Mouse (Mus musculus) left cerebral cortex, postnatal 14 days (tissue): Measurements from ENCODE around the gene Rcvrn. TPM values are rescaled to one million over a fixed set of nuclear protein-coding genes. Genes with fewer than 3 reads are reported as not detected.
A peak's percentile ranks its signal among the peaks of the same experiment; 100 is the strongest.

Experiments used
- DNase-seq, 2 experiments: peaks; one replicate each; pipeline ENCODE4 v3.0.0; 2021 to 2022; ENCODE audit warnings: low spot score in 2 of 2, mixed read lengths in 1 of 2
- intact Hi-C: fragments of 180-260 bp; cut with DNase I; formaldehyde crosslinking; loops from one replicate; pipeline ENCODE4 v1.15.1; 2025
- long read RNA-seq, 2 experiments: library from polyadenylated mRNA; stranded (forward); transcript quantifications; one replicate each; pipeline ENCODE4 v2.0.0; 2021
- total RNA-seq, 2 experiments: library from RNA; stranded (reverse); gene quantifications; 2 replicates each; pipeline ENCODE4 v1.2.3; 2021

Gene Rcvrn
- total RNA-seq, result 1 to 10 TPM; 1.5 to 1.6 TPM
- long read RNA-seq, experiment 1, result 0 reads
- long read RNA-seq, experiment 2, result 0 reads

DNA sequence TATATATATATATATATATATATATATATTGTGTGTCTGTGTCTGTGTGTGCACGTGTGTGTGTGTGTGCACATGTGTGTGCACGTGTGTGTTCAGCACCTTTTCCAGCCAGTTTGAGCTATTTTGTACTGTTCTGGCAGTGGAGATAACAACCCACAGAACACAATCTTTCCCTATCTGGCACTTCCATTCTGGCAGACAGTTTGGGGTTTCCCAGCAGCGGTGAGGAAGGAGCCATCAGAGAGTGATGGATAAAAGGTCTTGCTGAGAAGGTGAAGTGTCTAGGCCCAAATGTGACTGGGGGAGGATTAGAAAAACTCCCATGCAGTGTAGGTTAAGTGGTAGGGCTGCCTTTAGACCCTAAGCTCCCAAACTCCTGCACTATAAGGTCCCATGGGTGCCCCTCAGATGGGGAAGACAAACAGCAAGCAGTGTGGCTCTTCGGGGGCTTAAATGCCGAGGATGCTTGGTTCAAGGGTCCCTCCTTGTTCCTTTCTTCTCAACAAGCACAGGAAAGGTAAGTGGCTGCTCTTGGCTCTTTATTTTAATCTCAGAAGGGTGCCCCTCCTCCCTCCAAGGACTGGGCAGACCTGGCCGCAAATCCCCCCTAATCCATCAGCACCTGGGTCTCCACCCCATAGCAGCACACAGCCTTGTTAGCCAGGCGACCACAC lies at the start of gene Rcvrn:
TSS of gene Rcvrn (plus strand) at position 624 of the 674 bp plus-strand sequence.
- DNase-seq, result no peak
- intact Hi-C loops, result no loop called here

DNA sequence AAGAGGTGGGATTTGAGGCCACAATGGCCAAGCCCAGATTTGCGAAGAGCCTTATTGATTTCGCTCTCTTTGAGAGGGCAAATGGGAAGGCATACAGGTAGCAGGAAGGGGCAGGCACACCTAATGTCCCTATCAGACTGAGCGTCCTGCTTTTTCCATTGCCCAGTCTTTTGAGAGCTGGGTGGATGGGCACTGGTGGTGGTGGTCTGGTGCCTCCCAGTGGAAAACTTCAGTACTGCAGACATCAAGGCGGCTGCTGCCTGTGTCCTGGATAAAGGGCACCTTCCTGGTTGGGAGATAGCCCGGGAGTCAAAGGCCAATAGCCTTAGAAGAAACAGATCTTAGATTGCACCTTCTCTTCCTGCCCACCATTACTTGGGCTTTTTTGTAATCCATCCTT lies 47.4 kb upstream of the Rcvrn start:
- peak; percentile 81 to 83 for DNase-seq
- intact Hi-C loops, result loop anchor here (2.0 to 10.0 kb wide), 5 partner anchors 103 to 533 kb away; partner anchors contain the start of gene Gas7

DNA sequence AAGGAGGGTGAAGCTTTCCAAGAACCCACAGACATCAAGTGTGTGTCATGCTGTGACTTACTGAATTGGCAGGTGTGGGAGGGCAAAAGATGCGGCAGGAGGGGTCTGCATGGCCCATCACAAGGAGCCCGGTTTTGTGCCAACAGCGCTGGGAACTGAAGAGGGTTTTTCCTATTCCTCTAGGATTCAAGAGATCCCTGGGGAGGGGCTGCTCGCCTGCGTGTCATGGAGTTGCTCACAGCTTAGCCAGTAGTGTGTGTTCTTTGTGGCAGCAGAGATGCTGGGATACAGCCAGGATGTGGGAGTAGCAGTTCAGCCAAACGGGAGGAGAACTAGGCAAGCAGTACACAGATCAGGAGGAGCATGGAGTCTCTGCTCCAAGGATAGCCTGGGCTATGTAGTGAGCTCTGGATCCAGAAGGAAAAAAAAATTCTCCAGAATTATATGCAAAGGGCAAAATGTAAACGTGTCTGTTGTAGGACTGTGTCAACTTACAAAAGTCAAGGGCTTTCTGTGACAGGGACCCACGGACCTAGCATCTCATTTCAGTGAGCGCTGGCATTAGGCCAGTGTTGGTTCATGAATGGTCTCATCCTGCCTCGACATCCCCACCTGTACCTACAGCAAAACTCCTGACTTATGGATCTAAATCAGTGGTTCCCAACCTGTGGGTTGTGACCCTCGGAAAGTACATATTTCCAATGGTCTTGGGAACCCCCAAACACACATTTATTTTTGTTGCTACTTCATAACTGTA lies 46.3 kb upstream of the Rcvrn start:
- intact Hi-C loops, result loop anchor here (5.0 to 10.0 kb wide), 4 partner anchors 104 to 534 kb away; partner anchors contain the start of gene Gas7
- DNase-seq, result peak; percentile 62 to 80

DNA sequence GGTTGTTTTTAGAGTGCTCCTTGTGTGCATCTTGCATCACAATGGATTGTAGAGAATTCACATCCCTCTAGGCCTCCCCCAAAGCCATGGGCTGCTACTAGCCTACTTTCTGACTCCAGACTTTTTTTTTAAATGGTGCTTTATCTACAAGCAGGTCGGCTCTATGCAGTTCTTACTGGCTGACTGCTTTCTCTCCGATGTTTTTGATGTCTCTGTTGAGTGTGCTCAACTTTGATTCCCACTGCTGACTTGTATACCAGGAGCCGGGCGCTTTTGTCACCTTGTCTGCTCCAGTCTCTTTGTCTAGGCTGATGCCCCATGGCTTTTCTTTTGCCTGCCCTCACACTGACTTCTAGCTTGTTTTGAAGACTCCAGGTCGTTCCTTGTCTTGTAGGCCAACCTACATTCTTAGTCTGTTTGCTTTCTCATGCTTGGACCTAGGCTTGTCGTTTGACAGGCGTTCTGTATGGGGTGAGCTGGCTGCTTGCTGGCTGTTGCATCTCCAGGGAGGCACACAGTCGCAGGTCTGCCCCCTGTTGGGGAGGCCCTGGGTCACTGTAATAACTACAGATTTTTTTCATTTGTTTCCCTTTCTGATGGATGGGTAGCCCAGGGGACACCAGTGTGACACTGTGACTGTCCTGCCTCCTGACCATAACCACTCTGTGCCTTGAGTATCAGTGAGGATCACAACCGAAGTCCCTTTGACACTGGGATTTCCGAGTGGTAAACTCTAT lies 45.0 kb upstream of the Rcvrn start:
- intact Hi-C loops, result loop anchor here (5.0 to 10.0 kb wide), 5 partner anchors 105 to 535 kb away; partner anchors contain the start of gene Gas7
- DNase-seq, result no peak

DNA sequence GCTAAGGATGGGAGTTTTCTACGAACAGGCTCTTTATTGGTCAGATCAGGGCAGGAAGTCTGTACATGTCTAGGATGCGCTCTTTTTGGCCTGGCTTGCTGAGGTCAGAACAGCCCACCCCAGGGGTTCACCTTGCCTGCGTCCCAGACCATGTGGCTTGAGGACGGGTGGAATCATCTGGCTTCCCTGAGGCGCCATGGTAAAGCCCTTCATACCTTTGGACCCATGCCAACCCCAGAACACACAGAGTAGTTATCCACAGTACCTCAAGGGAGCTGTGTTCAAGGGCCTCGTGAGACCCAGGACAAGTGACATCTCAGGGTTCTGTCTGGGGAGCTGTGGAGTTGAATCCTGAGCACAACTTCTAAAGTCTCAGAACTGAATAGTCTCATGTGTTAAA lies 43.4 kb upstream of the Rcvrn start:
- DNase-seq, result no peak
- intact Hi-C loops, result loop anchor here (10.0 kb wide), 1 partner anchor 137 kb away; no protein-coding TSS in a partner anchor

DNA sequence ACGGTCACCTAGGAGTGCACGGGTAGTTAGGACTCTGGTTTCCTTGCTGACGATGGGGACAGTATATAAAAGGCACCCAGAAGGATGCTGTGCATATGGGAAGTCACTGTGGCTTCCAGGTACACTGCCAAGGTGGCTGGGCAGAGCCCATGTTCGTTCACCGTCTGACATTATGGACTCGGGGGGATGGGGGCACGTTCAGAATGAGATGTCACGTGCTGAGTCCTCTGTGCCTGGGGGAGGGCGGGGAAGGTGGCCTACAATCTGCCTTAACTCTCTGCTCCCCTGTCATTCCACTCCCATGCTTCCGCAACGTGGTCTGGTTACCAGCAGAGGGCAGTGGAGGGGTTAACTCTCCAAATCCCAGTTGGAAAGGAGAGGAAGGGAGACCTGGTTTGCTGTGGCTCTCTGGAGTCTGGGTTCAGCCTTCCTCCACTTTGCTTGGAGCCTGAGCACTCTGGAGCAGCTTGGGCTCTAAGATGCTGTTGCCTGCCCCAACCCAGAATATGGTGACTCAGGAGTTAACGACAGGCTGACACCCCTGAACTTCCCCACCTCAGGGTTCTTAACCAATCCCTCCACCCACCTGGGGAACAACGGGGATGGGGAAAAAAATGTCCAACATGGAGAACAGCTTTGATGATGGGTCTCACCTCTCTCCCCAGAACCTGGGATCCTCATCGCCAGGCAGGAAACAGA lies 42.8 kb upstream of the Rcvrn start:
- intact Hi-C loops, result loop anchor here (10.0 kb wide), 1 partner anchor 138 kb away; no protein-coding TSS in a partner anchor
- peak; percentile 59 to 68 for DNase-seq

DNA sequence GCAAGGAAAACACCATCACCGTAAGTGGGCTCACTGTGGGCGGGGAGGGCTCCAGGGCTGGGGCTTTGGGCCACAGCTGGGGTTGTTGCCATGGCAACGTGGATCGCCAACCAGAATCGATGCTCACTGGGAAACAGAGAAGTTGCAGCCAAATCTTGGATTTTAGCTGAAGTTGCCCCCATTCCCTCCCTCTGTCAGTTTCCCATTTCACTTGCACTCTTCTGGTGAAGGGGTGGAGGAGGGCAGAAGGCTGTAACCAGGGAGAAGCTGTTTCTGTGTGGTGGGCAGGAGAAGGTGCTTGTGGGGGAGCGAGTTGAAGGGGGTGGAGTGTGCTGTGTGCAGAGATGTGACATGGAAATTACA lies 42.3 kb upstream of the Rcvrn start:
- no peak for DNase-seq
- intact Hi-C loops, result loop anchor here (10.0 kb wide), 1 partner anchor 138 kb away; no protein-coding TSS in a partner anchor

DNA sequence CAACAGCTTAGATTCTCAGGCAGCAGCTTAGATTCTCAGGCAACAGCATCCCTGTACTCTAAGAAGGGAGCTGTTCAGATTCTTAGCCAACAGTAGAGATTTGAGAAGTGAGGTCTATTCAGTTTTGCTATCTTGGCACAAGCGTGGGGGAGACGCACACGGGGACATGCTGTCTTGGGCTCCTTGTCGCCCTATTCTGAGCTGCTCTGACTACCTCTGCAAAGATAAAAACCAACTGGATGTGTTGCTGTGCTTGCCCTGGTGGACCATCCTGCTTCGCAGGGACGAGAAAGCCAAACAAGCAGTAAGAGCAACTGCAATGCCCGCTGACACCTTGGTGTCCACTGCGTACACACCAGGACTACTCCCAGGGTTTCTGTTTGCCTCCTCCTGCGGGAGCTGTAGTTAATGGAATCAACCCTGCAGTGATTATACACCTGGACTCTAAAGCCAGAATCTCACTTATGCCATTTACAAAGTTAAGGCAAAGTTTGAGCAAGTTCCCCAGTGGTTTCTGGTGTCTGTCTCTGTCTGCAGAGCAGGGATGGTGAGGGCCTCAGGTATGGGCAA lies 41.5 kb upstream of the Rcvrn start:
- intact Hi-C loops, result loop anchor here (10.0 kb wide), 1 partner anchor 139 kb away; no protein-coding TSS in a partner anchor
- DNase-seq, result no peak

DNA sequence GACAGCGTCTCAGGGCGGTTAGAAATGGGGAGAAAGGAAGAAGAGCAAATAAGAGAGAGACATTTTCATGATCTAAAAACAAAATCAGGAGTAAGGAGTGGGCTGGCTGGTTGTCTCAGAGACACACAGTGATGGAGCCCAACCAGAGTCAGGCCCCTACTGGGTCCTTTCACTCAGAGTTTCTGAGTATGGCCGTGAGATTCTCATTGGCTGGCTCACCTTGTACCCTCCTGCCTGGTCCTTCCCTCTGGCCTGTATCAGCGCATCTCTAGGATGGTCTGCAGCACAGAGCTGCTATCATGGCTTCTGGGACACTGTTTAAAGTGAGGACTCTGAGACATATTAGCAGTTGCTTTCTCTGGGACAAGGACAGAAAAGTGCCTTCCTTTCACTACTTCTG lies 40.6 kb upstream of the Rcvrn start:
- DNase-seq, result no peak
- intact Hi-C loops, result loop anchor here (10.0 kb wide), 1 partner anchor 140 kb away; no protein-coding TSS in a partner anchor

DNA sequence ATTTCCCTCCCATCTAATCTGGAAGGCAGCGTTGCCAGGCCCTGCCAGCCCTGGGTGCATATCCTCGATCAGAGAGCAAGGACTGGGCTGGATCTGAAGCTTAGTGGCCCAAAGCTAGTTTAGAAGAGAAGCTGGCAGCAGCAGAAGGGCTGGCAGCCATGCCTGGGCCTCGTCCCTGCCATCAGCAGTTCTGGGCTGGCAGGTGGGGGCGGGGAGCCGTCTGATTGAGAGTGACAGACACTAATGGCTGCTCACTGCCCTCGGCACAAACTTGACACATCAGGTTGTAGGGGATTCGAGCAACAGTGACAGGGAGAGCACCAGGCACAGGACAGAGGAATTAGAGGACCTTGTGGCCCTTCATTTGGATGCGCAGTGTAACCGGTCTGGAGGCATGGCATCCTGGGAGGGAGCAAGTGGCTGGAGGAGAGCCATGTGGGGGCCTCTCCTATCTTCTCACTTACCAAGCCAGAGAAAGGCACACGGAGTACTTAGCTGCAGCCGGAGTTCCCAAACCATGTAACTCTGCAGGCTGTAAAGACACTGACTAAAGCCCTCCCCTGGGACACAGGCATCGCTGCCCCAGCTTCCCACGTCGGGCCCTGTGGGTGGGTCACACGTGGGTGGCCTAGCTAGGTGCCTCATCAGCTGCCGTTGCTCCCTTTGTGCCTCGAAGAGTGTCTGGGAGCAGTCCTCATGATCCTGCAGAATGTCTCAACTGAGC lies 39.7 kb upstream of the Rcvrn start:
- DNase-seq, result no peak
- intact Hi-C loops, result loop anchor here (10.0 kb wide), 1 partner anchor 141 kb away; no protein-coding TSS in a partner anchor

DNA sequence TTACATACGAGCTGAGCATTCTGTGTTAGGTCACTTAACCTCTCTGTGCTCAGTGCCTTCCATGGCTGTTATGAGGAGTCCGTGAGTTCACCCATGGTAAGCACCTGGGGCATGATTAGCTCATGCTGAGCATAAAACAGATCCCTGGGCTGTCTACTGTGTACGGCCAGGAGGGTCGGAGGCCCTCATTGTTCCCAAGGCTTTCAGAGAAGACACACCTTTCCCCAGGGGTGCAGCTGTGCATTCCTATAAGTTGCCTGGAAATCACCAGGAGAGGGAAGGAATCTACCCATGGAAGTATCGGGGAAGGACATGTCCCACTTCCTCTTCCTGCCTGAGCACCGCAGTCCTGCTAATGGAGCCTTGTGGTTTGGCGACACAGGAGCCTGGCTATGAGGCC lies 38.8 kb upstream of the Rcvrn start:
- intact Hi-C loops, result loop anchor here (10.0 kb wide), 1 partner anchor 142 kb away; no protein-coding TSS in a partner anchor
- no peak for DNase-seq

DNA sequence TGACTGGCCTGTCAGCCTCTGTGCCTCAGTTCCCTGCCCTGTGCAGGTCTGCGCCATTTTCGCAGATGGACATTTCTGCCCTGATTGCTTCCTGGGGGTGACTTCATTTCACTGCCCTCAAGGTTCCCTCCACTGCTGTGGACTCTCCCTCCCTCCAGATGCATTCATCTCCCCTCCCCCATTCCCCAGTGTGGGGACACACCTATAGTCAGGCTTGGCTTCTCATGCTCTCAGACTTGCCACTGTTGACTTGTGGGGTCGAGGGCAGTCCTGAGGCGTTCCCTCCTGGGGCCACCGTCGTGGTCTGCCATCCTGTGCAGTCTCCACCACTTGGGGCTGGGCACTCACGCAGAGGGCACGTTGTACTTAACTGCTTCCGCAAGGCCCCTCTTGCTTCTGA lies 38.3 kb upstream of the Rcvrn start:
- intact Hi-C loops, result loop anchor here (10.0 kb wide), 1 partner anchor 142 kb away; no protein-coding TSS in a partner anchor
- DNase-seq, result no peak

DNA sequence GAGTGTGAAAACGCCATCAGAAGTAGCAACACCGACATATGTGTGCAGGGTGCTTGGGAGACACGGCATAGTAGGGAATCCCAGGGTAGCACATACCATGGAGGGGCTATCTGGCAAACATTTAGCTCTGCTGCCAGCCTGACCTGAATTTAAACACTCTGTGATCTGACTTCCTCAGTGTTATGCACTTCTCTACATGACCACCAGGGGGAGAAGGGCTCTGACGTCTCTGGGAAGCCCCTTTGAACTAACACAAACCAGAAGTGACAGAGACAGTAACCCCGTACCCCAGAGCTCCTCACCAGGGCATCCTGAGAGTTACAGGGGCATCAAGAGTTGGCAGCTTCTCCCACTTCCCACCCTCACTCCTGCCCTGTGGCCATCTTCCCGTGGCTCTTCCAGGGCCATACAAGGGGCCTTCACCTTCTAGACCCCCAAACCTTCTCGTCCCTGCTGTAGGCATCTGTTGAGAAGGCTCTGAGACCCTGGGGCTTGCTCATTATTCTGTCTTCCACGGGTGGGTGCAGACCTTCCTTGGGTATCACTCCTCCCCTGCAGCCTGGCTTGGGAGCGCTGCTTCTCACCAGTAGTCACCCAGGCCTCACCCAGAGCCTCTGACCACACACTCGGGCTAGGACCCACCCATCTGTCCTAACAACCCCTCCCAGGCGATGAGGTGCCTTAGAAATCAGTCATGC lies 37.3 kb upstream of the Rcvrn start:
- peak; percentile 67 to 72 for DNase-seq
- intact Hi-C loops, result loop anchor here (10.0 kb wide), 1 partner anchor 143 kb away; no protein-coding TSS in a partner anchor

DNA sequence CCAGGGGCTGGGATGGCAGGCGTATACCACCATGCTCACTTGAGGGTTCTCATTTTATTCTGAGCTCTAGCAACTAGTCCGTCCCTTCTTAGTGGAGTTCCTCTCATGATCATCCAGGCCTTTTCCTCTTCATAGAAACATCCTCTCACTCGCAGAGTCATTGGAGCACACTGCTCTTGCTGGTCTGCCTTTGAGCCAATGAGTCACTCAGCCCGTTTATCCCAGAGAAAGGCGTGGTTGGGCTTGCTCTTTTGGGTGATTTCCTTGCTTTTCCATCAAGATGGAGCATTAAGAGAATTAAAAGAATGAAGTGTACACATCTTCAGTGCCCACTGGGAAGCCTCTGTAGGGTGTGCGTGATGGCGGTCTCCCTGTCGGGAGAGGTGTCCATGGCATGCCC lies 33.7 kb upstream of the Rcvrn start:
- intact Hi-C loops, result no loop called here
- DNase-seq, result no peak

DNA sequence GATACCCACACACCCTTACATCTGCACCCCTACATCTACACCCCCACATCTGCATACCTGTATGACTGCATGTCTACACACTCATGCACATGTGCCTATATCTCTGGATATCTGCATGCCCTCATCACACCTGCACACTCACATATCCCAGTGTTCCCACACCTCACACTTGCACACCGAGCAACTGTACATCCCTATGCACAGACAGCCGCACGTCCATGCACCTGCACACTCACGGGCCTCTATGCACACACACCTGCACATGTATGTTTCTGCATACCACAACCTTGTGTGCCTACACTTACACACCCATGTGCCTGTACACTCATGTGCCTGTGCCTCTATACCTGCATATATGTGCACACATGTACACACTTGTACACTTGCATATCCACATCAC lies 31.7 kb upstream of the Rcvrn start:
- no peak for DNase-seq
- intact Hi-C loops, result no loop called here

DNA sequence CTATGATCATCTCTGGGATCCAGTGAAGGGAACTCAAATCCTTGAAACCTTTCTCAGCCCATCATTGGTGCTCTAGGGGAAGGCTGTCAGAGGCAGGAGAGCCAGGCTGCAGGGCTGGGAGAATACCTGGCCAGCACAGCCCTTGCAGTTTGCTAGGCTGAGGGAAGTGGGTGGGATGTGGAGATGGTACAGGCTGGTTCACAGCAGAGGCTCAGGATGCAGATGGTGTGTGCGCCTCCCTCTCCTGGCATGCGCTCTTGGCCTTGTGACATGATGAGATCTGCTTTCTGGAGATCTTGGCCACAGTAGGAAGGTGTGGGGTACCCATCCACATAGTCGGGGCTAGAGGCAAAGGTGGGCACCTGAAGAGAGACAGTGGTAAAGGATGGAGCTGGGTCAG lies 30.9 kb upstream of the Rcvrn start:
- intact Hi-C loops, result no loop called here
- peak in 1 of 2 experiments; percentile 77 for DNase-seq

DNA sequence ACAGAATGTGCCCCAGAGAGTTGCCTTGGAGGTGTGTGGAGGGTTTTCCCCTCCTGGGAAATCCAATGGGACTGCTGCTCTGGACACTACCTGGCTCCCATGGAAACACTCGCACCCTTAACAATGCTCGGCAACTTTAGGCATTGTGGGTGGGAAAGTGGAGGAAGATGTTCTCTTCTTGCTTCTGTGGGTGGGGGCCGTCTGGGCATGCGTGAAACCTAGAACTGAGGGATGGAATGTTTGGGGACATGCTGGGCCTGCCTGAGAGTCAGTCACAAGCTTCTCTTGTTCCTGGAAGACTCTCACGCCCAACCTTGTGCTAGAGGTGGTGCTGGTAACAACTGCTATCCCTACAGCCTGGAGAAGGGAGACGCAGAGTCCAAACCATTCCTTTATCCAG lies 30.2 kb upstream of the Rcvrn start:
- intact Hi-C loops, result no loop called here
- peak in 1 of 2 experiments; percentile 61 for DNase-seq
